Mouse (Mus musculus) megakaryocyte, embryonic 14.5 days (primary cell): Measurements from ENCODE around the gene Usp49. TPM values are rescaled to one million over a fixed set of nuclear protein-coding genes. Genes with fewer than 3 reads are reported as not detected.

Source experiments
- H3K27me3 ChIP-seq: replicated peaks from 2 replicates; pipeline ENCODE3; 2012; ENCODE audit warnings: inconsistent platforms
- H3K36me3 ChIP-seq: replicated peaks from 2 replicates; pipeline ENCODE3; 2012; ENCODE audit warnings: low read length, inconsistent platforms, mixed read lengths
- H3K4me1 ChIP-seq: 2 replicates; pipeline ENCODE4 v1.6.1; 2012; ENCODE audit warnings: inconsistent platforms
- H3K4me3 ChIP-seq: replicated peaks from 2 replicates; pipeline ENCODE3; 2012; ENCODE audit warnings: moderate library complexity, mild to moderate bottlenecking, inconsistent platforms
- H3K9me3 ChIP-seq: 2 replicates; pipeline ENCODE4 v1.6.1; 2012; ENCODE audit warnings: inconsistent platforms
- FLI1 ChIP-seq: IDR thresholded peaks from 2 replicates; pipeline ENCODE4 v1.6.1; 2012; ENCODE audit warnings: low read length, inconsistent platforms, mixed read lengths
- GATA1 ChIP-seq: IDR thresholded peaks from 3 replicates; pipeline ENCODE4 v1.6.1; 2012; ENCODE audit warnings: mixed read lengths, low read length, inconsistent platforms, borderline replicate concordance
- polyA plus RNA-seq: library from polyadenylated mRNA; stranded (reverse); fragments of >175 nt; gene quantifications from 2 replicates; pipeline ENCODE4 v1.2.3, GENCODE M21; 2012; ENCODE audit warnings: low replicate concordance; ENCODE audit not compliant: insufficient read depth

The Usp49 gene
- polyA plus RNA-seq, 1 experiment: 1.2 TPM

DNA sequence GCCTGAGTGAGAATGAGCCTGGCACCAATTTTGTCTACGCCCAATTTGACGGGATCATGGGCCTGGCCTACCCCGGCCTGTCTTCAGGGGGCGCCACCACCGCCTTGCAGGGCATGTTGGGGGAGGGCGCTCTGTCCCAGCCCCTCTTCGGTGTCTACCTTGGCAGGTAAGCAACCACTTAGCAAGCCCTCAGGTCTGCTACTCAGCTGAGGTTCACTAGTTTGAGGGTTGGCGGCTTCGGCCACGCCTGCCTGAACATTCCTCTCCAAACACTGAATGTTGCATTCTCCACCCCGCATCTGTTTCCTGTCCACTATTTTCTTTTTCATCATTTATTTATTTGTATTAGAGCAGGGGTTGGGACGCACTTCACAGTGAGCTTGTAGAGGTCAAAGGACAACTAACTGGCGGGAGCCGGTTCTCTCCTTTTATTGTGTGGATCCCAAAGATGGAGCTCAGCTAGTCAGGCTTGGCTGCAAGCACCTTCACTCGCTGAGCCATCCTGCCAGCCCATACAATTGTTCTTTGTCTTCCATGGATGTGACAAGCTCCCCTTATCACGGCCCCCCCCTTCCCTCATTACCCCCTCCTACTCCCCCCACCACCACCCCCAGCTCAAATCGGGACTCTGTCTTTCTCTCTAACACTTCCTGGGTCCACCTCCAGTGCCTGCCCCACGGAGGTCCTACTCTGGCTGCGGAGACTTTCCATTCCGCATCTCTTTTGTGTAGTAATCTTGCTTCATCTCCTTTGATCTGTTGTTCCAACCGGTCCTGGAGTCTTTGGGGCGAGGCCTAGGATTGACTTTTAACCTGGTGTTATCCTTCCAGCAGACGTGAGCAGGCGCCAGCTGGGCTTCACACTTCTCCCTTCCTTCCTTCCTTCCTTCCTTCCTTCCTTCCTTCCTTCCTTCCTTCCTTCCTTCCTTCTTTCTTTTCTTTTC is 100.4 kb downstream of the Usp49 start:
- H3K4me1 ChIP-seq: peaks cover 4% of the 10 kb centered on the region; the same call in 1 of the 2 replicates
- H3K4me3 ChIP-seq: no peak overlapping the region
- no peaks in the 10 kb centered on the region for H3K36me3 ChIP-seq
- no peaks in the 10 kb centered on the region for H3K9me3 ChIP-seq
- H3K27me3 ChIP-seq: peaks cover 68% of the 10 kb centered on the region
- TF ChIP-seq FLI1 (no peak), GATA1 (no peak)

DNA sequence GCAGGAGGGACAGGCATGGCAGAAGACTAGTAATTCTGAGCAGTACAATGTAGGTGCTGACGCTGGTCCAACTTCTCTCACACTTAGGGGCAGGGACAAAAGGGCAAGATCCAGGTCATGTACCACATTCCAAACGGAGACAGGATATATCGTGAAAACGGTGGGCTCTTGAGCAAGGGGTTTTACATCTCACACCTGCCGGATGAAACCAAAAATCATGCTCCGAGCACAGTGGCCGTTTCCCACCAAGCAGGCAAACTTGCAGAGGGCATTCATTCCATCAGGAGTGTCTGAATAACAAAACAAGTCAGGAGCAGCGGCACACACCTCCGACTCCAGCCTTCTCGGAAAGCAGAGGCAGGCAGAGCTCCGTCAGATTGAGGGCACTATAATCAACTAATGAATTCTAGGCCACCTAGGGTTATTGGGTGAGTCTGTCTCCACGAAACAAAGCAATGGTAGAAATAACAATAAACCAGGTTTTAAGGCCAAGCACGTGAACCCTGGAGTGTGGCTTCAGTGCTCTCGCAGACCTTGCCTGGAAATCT is 105.1 kb downstream of the Usp49 start:
- Histone ChIP-seq H3K27me3 (peaks cover 60% of the 10 kb centered on the region), H3K4me1 (peaks cover 28% of the 10 kb centered on the region), H3K9me3 (no peaks in the 10 kb centered on the region), H3K4me3 (no peak overlapping the region), H3K36me3 (no peaks in the 10 kb centered on the region)
- TF ChIP-seq GATA1: no peak
- TF ChIP-seq FLI1: no peak

Other genes with a start within 250 kb of the Usp49 start
- not detected in 2 replicates for gene Guca1b, start 245.3 kb upstream of the Usp49 start, polyA plus RNA-seq
- gene Guca1a, start 230.1 kb upstream of the Usp49 start, polyA plus RNA-seq: 4.2 and 5.0 TPM in 2 replicates
- gene AI661453, start 194.1 kb upstream of the Usp49 start, polyA plus RNA-seq: 0.44 and 0.48 TPM in 2 replicates
- not detected in 2 replicates for gene 1700001C19Rik, start 193.3 kb upstream of the Usp49 start, polyA plus RNA-seq
- 8.7 and 11.5 TPM in 2 replicates for gene Taf8, start 128.4 kb upstream of the Usp49 start, polyA plus RNA-seq
- gene Ccnd3, start 125.6 kb upstream of the Usp49 start, polyA plus RNA-seq: 872 and 1,542 TPM in 2 replicates
- 7.8 and 17.7 TPM in 2 replicates for gene Bysl, start 19.2 kb upstream of the Usp49 start, polyA plus RNA-seq
- 2.3 TPM in 1 of 2 replicates, not detected in the other for gene Med20, start 19.1 kb upstream of the Usp49 start, polyA plus RNA-seq
- 0.29 and 0.81 TPM in 2 replicates for gene Gm20517, start 19.1 kb upstream of the Usp49 start, polyA plus RNA-seq
- 37.0 and 347 TPM in 2 replicates for gene Tomm6, start 57.7 kb downstream of the Usp49 start, polyA plus RNA-seq
- gene Frs3, start 58.3 kb downstream of the Usp49 start, polyA plus RNA-seq: 0.94 TPM in 1 of 2 replicates, not detected in the other
- gene Gm21981, start 63.8 kb downstream of the Usp49 start, polyA plus RNA-seq: 0.25 TPM in 1 of 2 replicates, not detected in the other
- 3.4 and 5.0 TPM in 2 replicates for gene Prickle4, start 64.0 kb downstream of the Usp49 start, polyA plus RNA-seq
- not detected in 2 replicates for gene Pgc, start 96.2 kb downstream of the Usp49 start, polyA plus RNA-seq
- gene Tfeb, start 106.3 kb downstream of the Usp49 start, polyA plus RNA-seq: 20.9 and 34.8 TPM in 2 replicates
- 10.4 TPM in 1 of 2 replicates, not detected in the other for gene Mdfi, start 204.0 kb downstream of the Usp49 start, polyA plus RNA-seq